Mouse (Mus musculus): ENCODE results near the gene Cyp2c23.

Cyp2c23 gene

GRCm38 (mm10) chr19:44028972-44029371 is at the start of gene Cyp2c23:
Cyp2c23 (minus strand) TSS chr19:44029208.
- DNase-seq, result no peak

DNA sequence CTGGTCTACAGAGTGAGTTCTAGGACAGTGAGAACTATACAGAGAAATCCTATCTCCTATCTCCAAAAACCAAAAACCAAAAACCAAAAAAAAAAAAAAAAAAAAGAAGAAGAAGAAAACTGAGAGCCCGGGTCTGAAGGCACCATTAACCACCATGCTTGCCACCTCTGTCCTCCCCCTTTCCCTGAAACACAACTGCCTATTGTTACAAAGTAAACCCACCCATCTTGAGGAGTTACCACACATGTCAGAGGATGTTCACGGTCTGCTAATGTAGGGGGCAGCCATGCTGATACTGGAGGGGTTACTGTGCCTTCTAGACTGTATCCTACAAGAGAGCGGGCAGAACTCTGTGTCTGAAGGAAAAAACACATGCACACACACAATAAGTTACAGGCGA is 48.0 kb upstream of the Cyp2c23 start:
- no peak for DNase-seq

DNA sequence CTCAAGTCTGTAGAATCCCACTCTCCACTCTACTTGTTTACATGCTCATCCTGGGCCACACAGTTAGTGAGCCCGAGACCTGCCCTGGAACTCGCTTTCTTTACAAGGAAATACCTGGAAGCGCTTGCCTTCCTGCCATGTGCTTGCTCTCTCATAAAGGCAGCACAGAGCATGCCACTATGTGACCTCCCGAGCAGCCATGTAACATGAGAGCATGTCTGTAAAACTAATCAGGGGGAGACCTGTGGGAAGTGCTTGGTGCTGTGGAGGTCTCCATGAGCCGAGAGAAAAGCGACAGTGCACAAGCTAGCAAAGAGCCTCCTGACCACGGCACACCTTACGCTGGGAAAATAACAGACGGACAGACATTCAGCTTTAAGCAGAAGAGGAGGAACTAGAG is 47.4 kb upstream of the Cyp2c23 start:
- no peak for DNase-seq

DNA sequence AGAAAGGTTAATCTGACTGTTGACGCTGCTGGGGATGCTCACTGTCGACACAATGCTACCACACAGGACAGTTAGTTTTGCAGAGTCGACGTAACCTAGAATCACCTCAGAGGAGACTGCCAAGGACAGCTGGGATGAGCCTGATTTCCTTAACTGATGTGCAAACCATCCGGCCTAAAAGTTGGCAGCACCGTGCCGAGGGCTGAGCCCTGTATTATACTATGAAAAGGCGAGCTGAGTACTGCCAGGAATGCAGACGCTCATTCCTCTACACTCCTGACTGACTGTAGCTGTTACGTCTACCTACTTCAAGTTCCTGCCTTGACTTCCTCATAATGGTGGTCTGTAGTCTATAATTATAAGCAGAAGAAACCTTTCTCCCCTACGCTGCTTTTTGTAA is 46.0 kb upstream of the Cyp2c23 start:
- DNase-seq, result no peak

GRCm38 (mm10) chr19:44071166-44071565 is 42.2 kb upstream of the Cyp2c23 start:
- no peak for DNase-seq

DNA sequence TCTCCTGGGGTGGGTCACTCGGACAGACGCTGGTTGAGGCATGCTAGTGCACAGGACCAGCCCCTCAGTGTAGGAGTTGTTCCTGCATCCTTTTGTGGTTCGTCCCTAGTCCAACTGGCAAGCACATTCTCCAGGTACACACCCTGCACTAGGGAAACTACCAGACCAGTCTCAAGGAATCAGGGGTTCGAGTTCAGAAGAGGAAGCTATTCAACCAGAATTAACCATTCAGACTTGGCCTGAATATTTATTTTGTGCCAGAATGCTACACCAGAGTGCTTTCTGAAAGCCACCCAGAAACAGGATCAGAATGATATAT is 40.9 kb upstream of the Cyp2c23 start:
- no peak for DNase-seq

GRCm38 (mm10) chr19:44069121-44069913 is 40.3 kb upstream of the Cyp2c23 start, which contains the start of gene Erlin1:
Erlin1 (minus strand) TSS chr19:44069785.
- DNase-seq, result peak; percentile 80 to 86

GRCm38 (mm10) chr19:44068232-44068631 is 39.2 kb upstream of the Cyp2c23 start:
- DNase-seq, result no peak

DNA sequence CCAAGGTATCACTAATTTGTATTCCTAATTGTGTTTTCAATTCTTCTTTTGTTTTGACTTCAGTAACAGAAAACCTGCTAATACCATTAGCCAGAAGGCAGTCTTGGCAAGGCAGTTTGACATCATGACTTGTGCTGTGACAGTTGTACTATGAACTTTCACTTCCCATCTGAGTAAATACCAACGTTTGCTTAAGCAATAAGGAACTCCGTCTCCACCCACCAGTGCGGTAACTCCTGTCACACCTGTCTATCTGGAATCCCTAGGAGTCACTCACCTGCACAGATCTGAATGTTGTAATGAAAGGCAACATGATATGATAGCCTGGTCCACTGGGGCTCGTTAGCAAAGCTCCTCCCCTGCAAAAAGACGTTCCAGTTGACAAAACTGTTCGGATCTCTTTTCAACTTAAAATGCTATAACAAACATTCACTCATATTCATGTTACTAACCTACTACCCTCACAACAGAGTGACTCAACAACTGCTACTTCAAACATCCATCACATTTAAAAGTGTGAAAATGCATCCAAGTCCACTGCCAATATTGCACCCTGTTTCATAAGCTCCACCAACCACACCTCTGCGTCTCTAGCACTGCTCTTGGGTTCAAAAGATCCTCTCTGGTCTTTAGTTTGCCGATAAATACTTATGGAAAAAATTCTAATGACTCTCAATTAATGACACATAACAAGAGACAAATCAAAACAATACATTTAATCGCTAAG is 38.5 kb upstream of the Cyp2c23 start:
- DNase-seq, result peak; percentile 58 to 61

GRCm38 (mm10) chr19:44064734-44065133 is 35.7 kb upstream of the Cyp2c23 start:
- no peak for DNase-seq

- DNase-seq, result peak; percentile 66 to 68
Observed at GRCm38 (mm10) chr19:44063773-44064172, 34.8 kb upstream of the Cyp2c23 start.

DNA sequence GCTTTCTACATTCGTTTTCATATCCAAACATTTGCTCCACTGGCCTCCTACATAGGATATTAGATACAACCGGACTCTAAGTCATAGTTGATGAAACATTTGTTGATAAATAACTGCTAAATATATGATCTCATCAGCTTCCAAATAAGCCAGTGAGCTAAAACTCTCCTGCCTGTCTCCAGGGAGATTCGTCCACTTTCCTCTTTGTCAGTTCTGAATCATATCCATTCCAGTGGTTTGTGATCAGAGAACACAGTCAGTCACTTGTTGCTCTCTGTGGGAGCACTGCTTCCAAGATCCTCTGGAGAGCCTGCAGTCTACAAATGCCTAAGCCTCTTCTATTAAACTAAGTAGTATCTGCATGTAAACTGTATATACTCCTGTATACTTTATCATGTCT is 31.2 kb upstream of the Cyp2c23 start:
- DNase-seq, result no peak

DNA sequence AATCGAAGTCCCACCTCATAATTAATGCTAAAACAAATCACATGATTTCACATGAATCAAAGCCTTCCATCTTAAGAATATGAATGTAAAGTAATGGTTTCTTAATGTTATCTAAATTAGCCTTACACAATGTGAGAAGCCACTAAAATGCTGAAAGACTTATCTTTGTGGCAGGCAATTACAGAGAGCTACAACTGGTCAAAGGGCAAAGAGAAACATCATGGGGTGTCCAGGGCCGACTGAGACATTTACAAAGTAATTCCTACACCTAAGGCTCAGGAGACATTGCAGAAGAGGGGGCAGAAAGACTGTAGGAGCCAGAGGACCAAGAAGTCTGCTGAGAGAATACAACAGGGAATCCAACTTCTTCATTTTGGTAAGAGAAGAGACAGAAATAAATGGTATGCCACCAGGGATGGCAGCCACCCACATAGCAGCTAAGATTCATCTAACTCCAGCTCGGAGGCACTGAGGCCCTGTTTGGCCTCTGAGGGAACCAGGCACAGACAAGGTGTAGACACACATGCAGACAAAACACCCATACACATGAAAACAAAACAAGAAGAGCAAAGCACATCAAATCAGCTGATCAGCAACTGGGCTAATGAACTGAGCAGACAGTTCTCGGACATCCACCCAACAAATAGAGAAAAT is 26.3 kb upstream of the Cyp2c23 start:
- no peak for DNase-seq

GRCm38 (mm10) chr19:44050388-44050787 is 21.4 kb upstream of the Cyp2c23 start:
- no peak for DNase-seq

DNA sequence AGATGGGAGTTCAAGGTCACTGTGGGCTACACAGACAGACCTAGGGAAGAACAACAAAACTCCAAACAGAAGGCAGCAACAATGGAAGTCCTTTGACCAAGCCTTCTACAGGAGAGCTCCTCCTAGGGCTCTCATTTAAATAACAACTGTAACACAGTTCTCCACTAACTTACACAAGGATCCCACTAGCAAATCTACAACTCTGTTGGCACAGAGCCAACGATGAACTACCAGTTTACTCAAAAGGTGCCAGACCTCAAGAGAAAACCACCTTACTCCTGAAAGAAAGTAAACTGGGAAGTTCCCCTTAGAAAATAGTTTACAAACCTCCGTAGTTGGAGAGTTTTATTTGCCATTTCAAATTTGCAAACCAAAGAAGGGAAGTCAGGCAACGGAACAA is 20.3 kb upstream of the Cyp2c23 start:
- DNase-seq, result peak; percentile 44 to 67

DNA sequence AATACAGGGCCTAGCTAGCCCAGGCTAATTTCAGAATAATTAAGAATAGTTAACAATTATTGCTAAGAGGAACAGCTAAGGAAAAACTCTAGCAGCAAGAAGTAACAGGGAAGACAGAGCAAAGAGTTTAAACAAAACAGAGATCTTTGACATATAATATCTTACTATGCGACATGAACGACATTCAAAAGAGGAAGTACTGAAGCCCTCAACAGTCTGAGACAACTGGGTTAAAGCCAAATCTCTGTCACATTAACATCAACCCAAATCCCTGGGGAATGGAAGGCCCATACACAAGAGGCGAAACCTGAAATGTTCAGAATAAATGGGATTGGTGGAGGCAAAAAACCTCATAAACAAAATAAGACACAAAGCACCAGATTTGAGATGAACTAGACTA is 16.8 kb upstream of the Cyp2c23 start:
- no peak for DNase-seq

DNA sequence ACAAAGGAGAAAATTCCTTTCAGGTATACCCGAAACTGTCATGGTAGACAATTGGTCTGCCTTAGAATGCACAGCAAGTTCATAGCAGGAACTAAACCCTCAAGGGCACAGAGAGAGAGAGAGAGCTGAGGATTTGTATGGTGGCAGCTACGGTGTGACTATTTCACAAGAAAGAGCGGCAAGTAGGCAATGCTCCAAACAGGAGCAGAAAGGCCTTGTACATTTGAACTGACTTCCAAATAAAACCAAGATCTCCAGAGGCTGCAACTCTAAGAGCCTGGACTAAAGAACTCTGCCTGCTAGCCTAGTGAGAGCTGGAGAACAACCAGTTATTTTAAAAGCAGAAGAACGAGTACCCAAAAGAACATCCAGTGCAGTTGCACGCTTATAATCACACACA is 13.1 kb upstream of the Cyp2c23 start:
- DNase-seq, result no peak

DNA sequence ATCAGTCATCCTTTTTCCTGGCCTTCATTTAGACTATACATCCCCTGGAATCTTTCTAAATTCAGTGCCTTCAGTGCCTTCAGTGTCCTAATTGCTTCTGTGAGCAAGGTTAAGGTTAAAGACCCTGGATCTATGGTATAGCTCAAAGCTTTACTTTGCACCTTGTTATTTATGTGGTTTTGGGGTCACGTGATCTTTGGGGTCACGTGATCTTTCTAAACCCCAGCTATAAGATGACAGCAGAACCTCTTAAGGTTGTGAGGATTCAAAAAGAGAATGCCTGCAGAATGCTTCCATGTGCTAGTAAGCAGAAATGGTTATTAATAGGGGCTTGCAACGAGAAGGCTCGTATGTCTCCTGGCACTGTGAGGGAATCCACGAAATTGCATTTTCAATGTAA is 4.4 kb upstream of the Cyp2c23 start:
- DNase-seq, result no peak

- peak; percentile 59 to 84 for DNase-seq
Observed at GRCm38 (mm10) chr19:44032046-44032744, 3.2 kb upstream of the Cyp2c23 start.

- DNase-seq, result no peak
Observed at GRCm38 (mm10) chr19:44030024-44030423, 1.0 kb upstream of the Cyp2c23 start.

- DNase-seq, result peak; percentile 45 to 47
Observed at GRCm38 (mm10) chr19:44026956-44027530, 2.0 kb downstream of the Cyp2c23 start.

GRCm38 (mm10) chr19:44024921-44025585 is 4.0 kb downstream of the Cyp2c23 start:
- DNase-seq, result peak; percentile 49

Measured in kidney, adult 8-10 months (tissue).